Mouse (Mus musculus): Measurements from ENCODE around the gene Zcchc14. TPM values are rescaled to one million over a fixed set of nuclear protein-coding genes. Genes with fewer than 3 reads are reported as not detected.

Gene Zcchc14
- polyA plus RNA-seq, 2 experiments: 22.4 to 37.9 TPM

GRCm38 (mm10) chr8:121552506-121552905, 100.2 kb downstream of the Zcchc14 start:
- H3K27ac ChIP-seq (replicated peaks; ENCODE audit: low read depth, low read length): no peak overlapping the region
- H3K36me3 ChIP-seq (ENCODE audit: control insufficient read depth, insufficient read depth, low read length): peaks cover 60% of the 10 kb centered on the region
- H3K9ac ChIP-seq (ENCODE audit: low read depth, low read length, severe bottlenecking): no peak overlapping the region
- H3K4me1 ChIP-seq (ENCODE audit: control insufficient read depth, insufficient read depth, low read length): no peaks in the 10 kb centered on the region
- DNase-seq (ENCODE audit: low spot score) (no peak), ATAC-seq (ENCODE audit: low FRiP score, low read depth) (no peak)
- H3K9me3 ChIP-seq (ENCODE audit: control insufficient read depth, low read length): no peaks in the 10 kb centered on the region
- H3K4me3 ChIP-seq (replicated peaks; ENCODE audit: low read length): no peak overlapping the region
- H3K27me3 ChIP-seq (ENCODE audit: control insufficient read depth, insufficient read depth, low read length): no peaks in the 10 kb centered on the region
- H3K4me2 ChIP-seq (replicated peaks; ENCODE audit: low read depth, low read length, severe bottlenecking): no peak overlapping the region
- TF ChIP-seq POLR2A (IDR thresholded peaks at IDR 0.05; ENCODE audit: borderline replicate concordance, extremely low read depth, insufficient read depth, insufficient read length): no peak
- 89% methylated on average over 9 of the region's 9 CpGs for WGBS

GRCm38 (mm10) chr8:121551065-121551985, 101.4 kb downstream of the Zcchc14 start:
- DNase-seq (ENCODE audit: low spot score): no peak

GRCm38 (mm10) chr8:121550056-121550455, 102.6 kb downstream of the Zcchc14 start:
- H3K4me1 ChIP-seq (ENCODE audit: control insufficient read depth, insufficient read depth, low read length): no peaks in the 10 kb centered on the region
- no peak overlapping the region for H3K4me2 ChIP-seq (replicated peaks; ENCODE audit: low read depth, low read length, severe bottlenecking)
- peaks cover 50% of the 10 kb centered on the region for H3K36me3 ChIP-seq (ENCODE audit: control insufficient read depth, insufficient read depth, low read length)
- H3K4me3 ChIP-seq (replicated peaks; ENCODE audit: low read length): no peak overlapping the region
- H3K9ac ChIP-seq (ENCODE audit: low read depth, low read length, severe bottlenecking): no peak overlapping the region
- TF ChIP-seq POLR2A (IDR thresholded peaks at IDR 0.05; ENCODE audit: borderline replicate concordance, extremely low read depth, insufficient read depth, insufficient read length): no peak
- H3K27me3 ChIP-seq (ENCODE audit: control insufficient read depth, insufficient read depth, low read length): no peaks in the 10 kb centered on the region
- no peaks in the 10 kb centered on the region for H3K9me3 ChIP-seq (ENCODE audit: control insufficient read depth, low read length)
- no peak overlapping the region for H3K27ac ChIP-seq (replicated peaks; ENCODE audit: low read depth, low read length)
- no peak for DNase-seq (ENCODE audit: low spot score)
- no peak for ATAC-seq (ENCODE audit: low FRiP score, low read depth)
- WGBS: 89% methylated on average over 6 of the region's 6 CpGs

More at GRCm38 (mm10) chr8:121551065-121551985, 101.4 kb downstream of the Zcchc14 start:
- Histone ChIP-seq H3K27me3 (ENCODE audit: control insufficient read depth, insufficient read depth, low read length) (no peaks in the 10 kb centered on the region), H3K4me1 (ENCODE audit: control insufficient read depth, insufficient read depth, low read length) (no peaks in the 10 kb centered on the region), H3K4me2 (replicated peaks; ENCODE audit: low read depth, low read length, severe bottlenecking) (no peak overlapping the region), H3K9ac (ENCODE audit: low read depth, low read length, severe bottlenecking) (no peak overlapping the region), H3K4me3 (replicated peaks; ENCODE audit: low read length) (no peak overlapping the region), H3K9me3 (ENCODE audit: control insufficient read depth, low read length) (no peaks in the 10 kb centered on the region), H3K27ac (replicated peaks; ENCODE audit: low read depth, low read length) (no peak overlapping the region), H3K36me3 (ENCODE audit: control insufficient read depth, insufficient read depth, low read length) (peaks cover 59% of the 10 kb centered on the region)
- no peak for TF ChIP-seq POLR2A (IDR thresholded peaks at IDR 0.05; ENCODE audit: borderline replicate concordance, extremely low read depth, insufficient read depth, insufficient read length)
- ATAC-seq (ENCODE audit: low FRiP score, low read depth): no peak
- WGBS: 81% methylated on average over 24 of the region's 24 CpGs

Other genes starting within 250 kb of the Zcchc14 start
- not detected in 2 replicates for gene 1700018B08Rik, start 108.6 kb downstream of the Zcchc14 start, polyA plus RNA-seq (2012; rRNA removed)
- gene 1700018B08Rik, start 108.6 kb downstream of the Zcchc14 start, polyA plus RNA-seq (2014; fragmentation: Nextera tagmentation; extraction: Ambion mirVana): not detected in 2 replicates
- gene Fbxo31, start 74.1 kb downstream of the Zcchc14 start, polyA plus RNA-seq (2012; rRNA removed): 21.5 and 28.5 TPM in 2 replicates
- gene Fbxo31, start 74.1 kb downstream of the Zcchc14 start, polyA plus RNA-seq (2014; fragmentation: Nextera tagmentation; extraction: Ambion mirVana): 19.1 and 21.0 TPM in 2 replicates
- gene Map1lc3b, start 62.5 kb downstream of the Zcchc14 start, polyA plus RNA-seq (2012; rRNA removed): 49.6 and 59.5 TPM in 2 replicates
- gene Map1lc3b, start 62.5 kb downstream of the Zcchc14 start, polyA plus RNA-seq (2014; fragmentation: Nextera tagmentation; extraction: Ambion mirVana): 226 and 238 TPM in 2 replicates
- 0.25 and 0.36 TPM in 2 replicates for gene Jph3, start 76.7 kb upstream of the Zcchc14 start, polyA plus RNA-seq (2012; rRNA removed)
- 0.19 and 0.77 TPM in 2 replicates for gene Jph3, start 76.7 kb upstream of the Zcchc14 start, polyA plus RNA-seq (2014; fragmentation: Nextera tagmentation; extraction: Ambion mirVana)
- 27.2 and 37.2 TPM in 2 replicates for gene Klhdc4, start 176.7 kb upstream of the Zcchc14 start, polyA plus RNA-seq (2012; rRNA removed)
- gene Klhdc4, start 176.7 kb upstream of the Zcchc14 start, polyA plus RNA-seq (2014; fragmentation: Nextera tagmentation; extraction: Ambion mirVana): 32.0 and 33.9 TPM in 2 replicates

Measured in limb, embryonic 14.5 days (tissue).